Mouse (Mus musculus): ENCODE measurements around the gene Fgfr2. TPM values are rescaled to one million over a fixed set of nuclear protein-coding genes. Genes with fewer than 3 reads are reported as not detected.

The Fgfr2 gene
- total RNA-seq, 2 experiments from 2014 or later = 44.0 to 52.8 TPM

DNA sequence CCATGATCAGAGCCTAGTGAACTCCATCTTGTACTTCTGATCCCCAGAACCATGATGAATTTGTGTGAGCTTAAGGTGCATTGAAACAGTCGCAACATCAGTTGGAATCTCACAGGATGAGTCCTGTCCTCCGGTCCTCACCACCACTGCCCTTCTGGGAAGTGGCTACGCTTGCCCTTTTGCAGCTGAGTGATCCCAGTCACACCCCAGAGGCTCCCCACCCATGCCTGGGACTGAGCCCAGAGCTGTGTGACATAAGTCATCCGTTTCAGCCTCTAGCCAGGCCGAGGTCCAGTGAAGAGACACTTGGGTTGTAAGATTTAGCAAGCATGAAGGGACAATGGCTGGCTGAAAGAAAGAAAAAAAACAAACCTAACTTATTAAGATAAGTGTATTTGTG, 2318.2 kb downstream of the Fgfr2 start:
- DNase-seq (ENCODE audit: low spot score in 2 of 2) = no peak

DNA sequence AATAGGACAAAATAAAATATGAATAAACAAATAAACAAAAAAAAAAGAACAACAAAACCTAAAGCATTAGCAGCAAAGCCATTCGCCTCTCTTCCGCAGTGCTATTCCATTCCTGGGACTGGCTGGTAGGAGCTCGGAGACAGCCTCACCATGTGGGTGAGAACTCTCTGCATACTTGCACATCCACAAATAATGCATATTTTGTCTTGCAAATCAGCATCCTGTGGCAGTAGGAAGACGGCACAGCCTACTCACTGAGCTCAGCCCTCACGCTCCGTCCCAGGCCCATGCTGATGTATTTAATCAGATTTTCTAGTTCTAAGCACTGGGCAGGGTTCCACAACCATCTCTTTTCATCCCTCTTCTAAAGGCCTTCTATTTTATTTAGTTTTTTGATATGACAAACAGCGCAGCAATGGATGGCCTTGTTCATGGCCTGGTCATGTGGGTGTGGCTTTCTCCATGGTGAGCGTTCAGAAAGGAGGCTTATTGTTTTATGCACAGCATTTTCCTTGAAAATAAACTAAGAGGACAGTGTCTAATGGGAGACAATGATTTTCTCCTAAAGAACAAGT, 2319.8 kb downstream of the Fgfr2 start:
- DNase-seq (ENCODE audit: low spot score in 2 of 2) = no peak

DNA sequence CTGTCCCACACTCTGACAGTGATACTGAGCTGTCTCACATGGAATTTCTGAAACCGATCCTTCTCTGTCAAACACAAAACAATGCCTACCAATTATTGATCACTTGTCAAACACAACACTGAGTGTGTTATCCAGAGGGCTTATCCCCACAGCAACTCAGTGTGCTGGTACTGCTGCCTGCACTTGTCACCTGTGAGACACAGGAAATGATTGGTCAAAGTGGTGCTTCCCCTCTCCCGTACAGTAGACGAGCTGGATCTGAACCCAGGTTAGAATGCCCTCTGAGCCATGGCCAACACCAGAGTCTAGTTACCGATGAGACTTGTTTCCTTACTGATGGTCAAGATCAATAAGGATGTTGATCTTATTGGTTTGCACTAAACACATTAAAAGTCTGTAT, 2321.3 kb downstream of the Fgfr2 start:
- DNase-seq (ENCODE audit: low spot score in 2 of 2) = no peak

DNA sequence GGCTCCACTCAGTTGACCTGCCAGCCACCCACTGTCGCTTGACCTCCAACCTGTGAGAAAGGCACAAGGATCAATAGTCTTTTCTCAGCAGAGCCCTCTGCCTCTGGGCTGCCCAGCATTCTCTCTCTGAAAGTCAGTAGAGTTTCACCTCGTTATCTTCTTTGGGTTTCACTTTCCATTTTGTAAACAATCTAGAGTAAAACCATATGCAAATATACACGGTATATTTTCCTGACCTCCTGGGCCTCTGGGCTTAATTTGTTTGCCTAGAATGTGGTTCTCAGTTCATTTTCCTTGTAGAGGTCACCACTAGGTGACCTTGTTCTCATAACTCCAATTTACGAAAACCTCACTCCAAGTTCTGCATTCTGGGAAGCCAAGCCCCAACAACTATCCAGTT, 2322.5 kb downstream of the Fgfr2 start:
- DNase-seq (ENCODE audit: low spot score in 2 of 2) = no peak

DNA sequence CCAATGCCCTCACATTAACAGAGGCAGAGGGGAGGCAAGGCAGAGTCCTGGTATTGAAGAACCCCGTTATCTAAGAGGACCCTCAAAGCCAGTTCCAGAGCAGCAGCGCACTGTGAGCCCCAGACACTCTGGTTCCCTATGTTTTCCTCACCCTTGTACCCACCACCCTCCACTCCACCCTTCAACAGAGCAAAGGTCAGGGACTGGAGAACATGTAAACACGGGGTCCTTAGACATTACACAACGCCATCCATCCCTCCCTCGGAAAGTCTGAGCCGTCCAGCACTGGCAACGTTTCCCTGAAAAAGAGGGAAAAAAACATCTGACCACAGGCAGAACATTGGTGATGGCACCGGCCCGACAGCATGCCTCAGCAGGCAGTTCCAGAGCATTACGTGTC, 2323.7 kb downstream of the Fgfr2 start:
- no peak for DNase-seq (ENCODE audit: low spot score in 2 of 2)

DNA sequence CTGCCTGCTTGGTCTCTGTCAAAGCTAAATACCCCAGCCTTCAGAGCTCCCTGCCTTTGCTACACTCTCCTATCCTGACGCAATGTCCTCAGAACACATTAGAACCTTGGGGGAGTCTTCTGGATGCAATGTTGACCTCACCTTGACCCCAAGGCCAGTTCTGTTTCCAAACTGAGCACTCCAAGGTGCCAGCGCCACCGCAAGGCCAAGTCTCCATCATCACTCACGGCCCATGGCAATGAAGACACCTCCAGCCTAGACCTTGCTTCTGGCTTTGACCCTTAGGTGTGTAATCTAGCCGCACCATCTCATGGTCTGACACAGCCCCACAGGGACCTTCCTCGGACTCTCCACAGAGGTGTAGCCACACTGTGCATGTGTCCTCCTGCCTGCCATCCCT, 2325.6 kb downstream of the Fgfr2 start:
- DNase-seq (ENCODE audit: low spot score in 2 of 2) = no peak

DNA sequence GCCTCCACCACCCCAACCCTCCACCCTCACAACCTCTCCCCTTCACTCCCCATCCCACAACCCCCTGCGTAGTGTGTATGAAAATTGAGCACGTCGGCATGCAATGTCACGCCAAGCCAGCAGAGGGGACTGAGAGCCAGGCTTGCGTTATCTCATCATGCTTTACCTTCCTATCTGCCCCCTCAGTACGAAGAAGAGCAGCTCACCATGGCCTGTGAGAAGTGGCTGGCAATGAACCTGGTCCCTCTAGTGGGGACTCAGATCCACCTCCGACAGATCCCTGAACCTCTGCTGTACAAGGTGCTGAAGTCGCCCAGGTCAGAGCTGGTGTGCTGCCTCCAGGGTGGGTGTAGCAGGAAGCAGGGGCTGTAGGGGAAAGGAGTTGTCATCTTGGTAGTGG, 2326.4 kb downstream of the Fgfr2 start:
- DNase-seq (ENCODE audit: low spot score in 2 of 2) = no peak

DNA sequence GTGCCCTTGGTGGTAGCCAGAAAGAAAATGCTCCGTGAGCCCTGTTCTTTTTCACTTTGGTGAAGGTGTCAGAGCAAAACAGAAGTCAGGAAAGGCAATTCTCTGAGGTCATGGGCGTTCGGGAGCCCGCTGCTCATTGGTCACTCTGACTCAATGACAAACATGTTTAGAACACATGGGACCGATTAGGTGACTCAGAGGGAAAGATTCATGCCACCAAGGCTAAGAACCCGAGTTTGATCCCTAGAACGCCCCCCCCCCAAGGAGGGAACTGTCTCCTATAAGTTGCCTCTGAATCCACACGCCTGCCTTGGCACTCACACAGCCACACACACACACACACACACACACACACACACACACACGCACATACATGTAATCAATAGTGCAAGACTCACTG, 2329.5 kb downstream of the Fgfr2 start:
- DNase-seq (ENCODE audit: low spot score in 2 of 2) = no peak

DNA sequence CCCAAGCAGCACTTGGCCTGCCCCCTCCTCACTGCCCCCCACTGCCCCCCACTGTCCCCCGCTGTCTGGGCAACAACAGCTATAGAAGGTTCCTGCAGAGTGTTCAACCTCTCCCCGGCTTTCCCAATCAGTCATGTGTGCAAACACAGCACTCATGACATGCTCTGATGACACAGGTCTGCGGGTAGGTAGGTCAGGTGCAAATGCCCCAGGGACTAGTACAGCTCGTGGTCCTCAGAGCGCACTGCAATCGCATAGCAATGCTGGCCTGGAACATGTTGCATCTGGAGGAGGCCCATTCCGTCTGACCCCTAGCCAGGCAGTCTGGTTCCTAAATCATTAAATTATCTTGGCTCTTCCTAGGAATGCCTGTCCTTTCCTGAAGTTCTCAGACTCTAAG, 2333.7 kb downstream of the Fgfr2 start:
- no peak for DNase-seq (ENCODE audit: low spot score in 2 of 2)

DNA sequence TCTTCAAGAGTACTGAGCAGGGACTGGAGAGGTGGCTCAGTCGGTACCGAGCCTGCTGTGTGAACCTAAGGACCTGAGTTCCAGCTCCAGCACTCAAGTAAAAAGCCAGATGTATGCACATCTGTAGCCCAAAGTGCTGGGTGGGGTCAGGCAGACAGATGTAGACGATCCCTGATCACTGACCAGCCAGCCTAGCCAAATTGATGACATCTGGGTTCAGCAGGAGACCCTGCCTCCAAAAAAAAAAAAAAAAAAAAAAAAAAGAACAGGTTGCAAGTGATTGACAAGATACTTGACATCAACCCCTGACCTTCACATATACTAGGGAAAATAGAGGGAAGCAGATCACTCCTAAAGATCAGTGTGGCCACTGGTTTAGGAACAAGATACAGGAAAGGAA, 2334.2 kb downstream of the Fgfr2 start:
- no peak for DNase-seq (ENCODE audit: low spot score in 2 of 2)

DNA sequence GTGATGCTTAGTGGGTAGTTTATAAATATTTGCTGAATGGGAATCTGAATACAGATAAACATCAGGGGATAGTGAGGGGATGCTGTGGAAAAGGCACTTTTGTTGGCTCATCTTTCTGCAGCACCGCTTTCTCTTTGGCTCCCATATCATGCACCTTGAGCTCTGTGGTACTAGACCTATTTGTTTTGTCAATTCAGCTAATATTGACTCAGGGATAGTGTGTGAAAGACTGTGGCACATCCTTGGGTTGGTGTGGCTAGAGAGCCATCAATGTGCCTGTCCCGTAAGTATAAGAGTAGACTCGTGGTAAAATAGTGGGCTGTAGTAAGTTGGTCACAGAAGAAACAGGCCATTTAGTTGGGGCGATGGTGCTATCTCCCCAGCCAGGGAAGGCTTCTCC, 2335.6 kb downstream of the Fgfr2 start:
- DNase-seq (ENCODE audit: low spot score in 2 of 2) = no peak

DNA sequence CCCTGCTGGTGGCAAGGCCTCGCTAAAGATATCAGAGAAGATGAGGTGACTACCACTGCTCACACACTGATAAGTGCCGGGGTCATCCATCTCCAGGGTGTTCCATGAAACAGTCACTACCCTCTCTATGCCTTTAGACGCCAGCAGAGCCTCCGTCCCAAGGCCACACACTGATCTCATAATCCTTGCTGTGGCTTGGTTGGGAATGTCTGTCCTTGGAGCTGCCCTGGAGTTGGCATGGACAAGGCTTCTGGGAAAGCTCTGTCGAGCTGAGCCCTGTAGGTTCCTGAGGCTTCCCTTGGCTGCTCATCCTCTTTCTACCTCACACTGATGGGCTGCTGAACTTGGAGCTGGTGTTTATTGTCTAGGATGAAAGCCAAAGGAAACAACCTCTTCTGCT, 2336.4 kb downstream of the Fgfr2 start:
- DNase-seq (ENCODE audit: low spot score in 2 of 2) = no peak

DNA sequence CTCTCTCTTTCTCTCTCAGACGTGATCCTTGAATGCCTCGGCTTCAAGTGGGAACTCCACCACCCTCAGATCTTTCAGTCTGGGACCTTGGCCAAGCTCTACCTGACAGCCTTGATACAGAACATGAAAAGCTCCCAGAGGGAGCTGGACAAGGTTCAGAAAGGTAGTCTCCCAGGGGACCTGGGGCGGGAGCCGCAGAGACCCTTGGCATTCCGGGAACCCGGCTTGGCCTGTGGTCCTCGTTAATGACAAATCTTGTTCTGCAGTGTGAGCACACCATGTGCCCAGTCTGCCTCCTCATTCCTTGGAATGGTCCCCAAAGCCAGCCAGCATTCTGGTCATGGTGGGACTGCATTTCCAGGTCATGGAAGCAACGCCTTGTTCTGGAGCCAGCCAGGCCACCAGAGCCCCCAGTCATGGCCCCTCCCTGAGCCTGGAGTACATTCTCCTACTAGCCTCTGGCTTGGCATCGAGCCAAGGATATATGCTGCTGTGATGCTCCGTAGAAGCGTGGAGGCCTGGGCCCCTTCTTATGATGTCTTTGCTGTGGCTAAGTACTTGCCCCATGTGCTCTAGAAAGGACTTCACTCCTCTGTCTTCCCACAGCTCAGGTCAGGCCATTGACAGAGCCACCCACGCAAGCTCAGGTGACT, 2337.1 kb downstream of the Fgfr2 start:
- DNase-seq (ENCODE audit: low spot score in 2 of 2) = no peak

DNA sequence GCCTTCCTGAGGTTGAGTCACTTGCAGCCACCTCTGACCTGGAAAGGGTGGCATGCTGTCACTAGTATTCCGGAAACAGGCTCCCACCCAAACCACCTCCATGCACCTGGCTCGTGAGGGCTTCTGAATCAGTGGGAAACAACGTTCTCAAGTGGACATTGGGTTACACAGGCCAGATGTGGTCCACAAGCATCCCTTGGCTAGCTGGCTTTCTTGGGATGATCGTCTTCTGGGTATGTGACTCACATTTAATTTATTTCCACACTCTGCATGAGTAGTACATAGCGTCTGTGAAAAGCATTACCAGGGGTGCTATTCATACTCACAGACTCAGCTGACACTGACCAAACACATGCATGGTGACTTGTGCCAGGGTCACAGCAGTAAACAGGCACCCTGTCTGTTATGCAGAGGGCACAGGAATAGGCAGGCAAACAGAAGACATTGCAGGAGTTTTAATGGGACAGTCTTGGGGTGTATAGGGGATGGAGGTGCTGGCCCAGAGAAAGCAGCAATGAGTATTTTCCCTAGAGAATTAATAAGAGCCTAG, 2340.6 kb downstream of the Fgfr2 start:
- no peak for DNase-seq (ENCODE audit: low spot score in 2 of 2)

DNA sequence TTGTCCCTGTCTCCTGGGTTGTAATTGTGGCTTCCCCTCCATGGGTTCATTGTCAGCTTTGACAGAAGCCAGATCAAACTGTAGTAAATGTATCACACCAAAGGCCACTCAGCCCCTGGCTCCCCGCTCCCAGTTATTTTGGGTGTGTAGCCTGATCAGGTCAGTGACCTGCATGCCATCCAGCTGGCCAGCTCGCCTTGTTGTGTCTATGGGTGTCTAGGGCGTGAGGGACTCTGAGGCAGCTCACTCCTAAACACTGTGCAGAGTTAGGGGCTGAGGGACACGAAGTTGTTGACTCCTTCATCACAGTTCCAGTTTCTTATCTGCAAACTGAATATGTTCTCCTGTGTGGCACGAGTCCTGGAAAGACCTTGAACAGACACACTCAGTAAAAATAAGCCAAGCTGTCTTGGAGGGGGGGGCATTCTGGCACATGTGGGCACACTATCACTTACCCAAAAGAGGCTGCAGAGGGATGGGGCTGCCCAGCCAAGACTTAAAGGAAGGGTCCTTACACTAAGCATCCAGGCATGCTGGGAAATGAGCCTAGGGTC, 2342.2 kb downstream of the Fgfr2 start:
- DNase-seq (ENCODE audit: low spot score in 2 of 2) = no peak

DNA sequence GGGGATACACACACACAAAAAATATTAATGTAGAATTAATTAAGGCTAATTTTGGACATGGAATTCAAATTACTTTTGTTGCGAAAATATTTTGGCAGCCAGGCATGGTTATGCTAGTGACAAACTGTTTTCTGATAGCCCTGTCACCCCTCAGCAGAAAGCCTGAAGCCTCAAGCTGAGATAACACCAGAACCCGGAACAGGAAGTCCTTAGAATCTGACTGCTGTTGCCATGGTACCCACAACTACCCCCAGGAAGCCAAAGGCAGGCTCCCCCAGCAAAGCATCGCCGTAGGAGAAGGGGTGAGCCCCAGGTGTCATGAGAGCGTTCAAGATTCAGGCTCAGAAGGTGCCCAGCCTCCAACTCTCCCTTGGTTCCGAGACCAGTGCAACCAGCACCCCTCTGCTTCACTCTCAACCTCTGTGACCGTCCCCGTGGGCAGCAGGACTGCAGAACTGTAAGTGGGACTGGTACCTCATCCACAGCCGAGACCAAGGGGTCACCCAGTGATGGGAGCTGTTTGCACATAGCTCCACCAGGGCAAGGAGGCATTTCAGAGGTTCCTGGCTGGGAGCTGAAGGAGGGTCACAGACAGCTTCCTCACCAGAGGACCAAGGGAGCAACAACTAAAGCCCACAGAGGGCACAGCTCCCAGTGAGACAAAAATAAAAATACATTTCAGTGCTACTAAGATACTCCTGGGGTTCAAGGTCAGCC, 2349.1 kb downstream of the Fgfr2 start, which contains the start of gene Btbd16:
TSS of gene Btbd16 (plus strand) at position 156 of the 717 bp plus-strand sequence.
- no peak for DNase-seq (ENCODE audit: low spot score in 2 of 2)

DNA sequence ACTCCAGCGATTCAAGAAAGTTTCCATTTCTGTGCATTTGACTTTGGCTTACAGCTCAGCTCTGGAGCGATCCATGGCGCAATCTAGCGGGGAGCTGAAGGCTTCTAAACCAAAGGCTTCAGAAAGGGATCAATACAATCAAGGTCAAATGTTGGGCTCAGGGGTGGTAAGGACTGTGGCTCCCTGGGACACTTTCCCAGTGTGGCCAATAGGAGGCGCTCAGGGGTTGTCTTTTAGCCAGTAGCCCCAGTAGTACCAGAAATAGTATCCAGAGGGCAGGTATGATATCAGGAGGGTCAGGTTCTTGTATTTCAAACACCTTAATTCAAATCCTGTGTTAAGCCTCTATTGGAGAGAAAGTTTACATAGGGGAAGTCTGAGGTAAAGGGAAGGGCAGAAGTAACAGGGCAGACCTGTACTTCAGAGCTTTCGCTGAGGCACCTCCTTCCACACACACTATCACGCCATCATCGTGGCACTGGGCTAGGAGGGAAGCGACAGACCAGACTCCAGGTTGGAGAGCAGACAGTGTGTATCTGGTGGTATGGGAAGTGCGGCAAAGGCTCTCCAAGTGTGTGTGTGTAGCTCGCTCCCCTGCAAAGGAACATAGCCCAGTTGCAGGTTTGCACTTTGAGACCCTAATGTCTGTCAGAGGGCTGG, 2349.8 kb downstream of the Fgfr2 start:
- DNase-seq (ENCODE audit: low spot score in 2 of 2) = peak in 1 of 2 experiments; percentile 36

DNA sequence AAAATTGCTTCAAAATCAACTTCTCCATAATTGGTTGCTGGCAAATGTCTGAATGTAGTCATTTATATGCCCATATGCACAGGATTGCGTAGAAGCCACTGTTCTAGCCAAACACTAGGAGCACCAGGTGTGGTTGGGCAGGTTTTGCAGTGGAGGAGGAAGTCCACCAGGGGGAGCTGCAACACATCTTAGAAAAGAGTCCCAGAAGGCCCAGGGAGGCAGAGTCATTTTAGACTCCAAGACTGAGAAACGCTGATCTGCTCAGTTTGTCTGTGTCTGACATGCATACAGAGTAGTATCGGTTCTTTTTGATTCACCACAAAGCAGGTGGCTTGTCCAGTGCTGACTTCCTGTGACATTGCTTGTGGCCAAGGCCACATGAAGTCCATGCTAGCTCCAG, 2352.4 kb downstream of the Fgfr2 start:
- peak; percentile 84 to 94 for DNase-seq (ENCODE audit: low spot score in 2 of 2)

DNA sequence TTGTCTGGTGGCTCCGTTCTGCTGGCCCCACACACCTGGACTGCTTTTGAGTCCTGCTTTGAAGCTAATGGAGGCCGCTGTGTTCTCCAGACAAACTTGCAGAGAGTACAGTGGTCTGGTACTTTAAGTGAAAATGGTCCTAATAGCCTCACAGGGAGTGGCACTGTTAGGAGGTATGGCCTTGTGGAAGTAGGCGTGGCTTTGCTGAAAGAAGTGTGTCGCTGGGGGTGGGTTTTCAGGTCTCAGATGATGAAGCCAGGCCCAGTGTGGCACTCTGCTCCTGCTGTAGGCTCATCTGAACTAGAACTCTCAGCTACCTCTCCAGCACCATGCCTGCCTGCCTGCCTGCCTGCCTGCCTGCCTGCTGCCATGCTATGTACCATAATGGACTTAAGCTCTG, 2355.0 kb downstream of the Fgfr2 start:
- DNase-seq (ENCODE audit: low spot score in 2 of 2) = no peak

DNA sequence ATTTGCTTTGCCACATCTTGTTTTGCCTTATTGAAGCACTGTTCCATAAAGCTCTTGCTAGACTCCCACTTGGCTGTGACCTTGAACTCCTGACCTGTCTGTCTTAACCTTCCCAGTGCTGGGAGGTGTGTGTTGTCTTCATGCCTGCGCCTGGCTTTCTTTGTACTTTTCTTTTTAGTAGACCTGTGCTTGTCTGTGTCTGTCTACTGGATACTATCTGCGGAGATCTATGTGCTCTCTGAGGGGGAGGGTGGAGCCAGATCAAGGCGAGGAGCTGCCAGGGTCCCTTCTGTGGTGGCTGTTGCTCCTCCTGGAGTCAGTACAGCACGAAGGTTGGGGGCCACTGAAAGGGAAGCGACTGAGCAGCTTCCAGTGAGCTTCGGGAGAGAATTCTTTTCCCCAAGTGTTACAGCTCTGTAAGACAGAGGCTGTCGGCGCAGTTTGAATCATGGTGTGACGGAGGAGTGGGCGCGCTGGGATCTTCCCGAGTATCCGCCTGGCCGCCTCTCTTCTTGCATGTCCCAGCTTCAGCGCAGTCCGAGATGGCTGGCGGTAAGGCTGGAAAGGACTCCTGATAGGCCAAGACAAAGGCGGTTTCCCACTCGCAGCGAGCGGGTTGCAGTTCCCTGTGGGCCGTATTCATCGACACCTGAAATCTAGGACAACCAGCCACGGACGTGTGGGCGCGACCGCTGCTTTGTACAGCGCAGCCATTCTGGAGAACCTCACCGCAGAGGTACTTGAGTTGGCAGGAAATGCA, 2356.6 kb downstream of the Fgfr2 start:
- peak in 1 of 2 experiments; percentile 21 for DNase-seq (ENCODE audit: low spot score in 2 of 2)

DNA sequence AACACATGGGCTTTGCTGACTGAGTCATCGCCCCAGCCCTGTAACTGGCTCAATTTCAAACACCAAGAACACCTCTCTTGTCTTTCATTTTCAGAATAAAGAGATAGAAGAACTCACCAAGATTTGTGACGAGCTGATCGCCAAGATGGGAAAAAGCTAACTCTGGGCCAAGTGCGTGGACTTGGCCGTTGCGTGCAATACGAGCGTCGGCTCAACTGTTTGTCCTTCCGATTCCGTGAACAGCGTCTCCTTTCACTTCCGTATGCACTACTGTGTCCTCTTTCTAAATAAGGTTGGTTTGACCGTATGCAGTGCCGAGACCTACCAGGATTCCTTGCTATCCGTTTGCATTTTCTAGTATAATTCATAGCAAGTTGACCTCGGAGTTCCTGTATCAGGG, 2359.0 kb downstream of the Fgfr2 start:
- no peak for DNase-seq (ENCODE audit: low spot score in 2 of 2)

Data from left cerebral cortex, adult 18-20 months (tissue).